Mouse (Mus musculus) liver, postnatal 0 days (tissue): ENCODE measurements around the gene Dysf. TPM values are rescaled to one million over a fixed set of nuclear protein-coding genes. Genes with fewer than 3 reads are reported as not detected.

ENCODE experiments used
- ATAC-seq: fragments of 200-750 bp; cut with Nextera tagmentation; 2 replicates; pipeline ENCODE4 v1.8.0; 2017; ENCODE audit warnings: mild to moderate bottlenecking, moderate library complexity
- DNase-seq: peaks from one replicate; pipeline ENCODE4 v3.0.0-alpha.2; 2016
- H3K27ac ChIP-seq: fragments of 300-500 bp; sonication (generic); 2 replicates; pipeline ENCODE4 v1.5.1; 2014; ENCODE audit warnings: antibody characterized with exemption, moderate library complexity, mild to moderate bottlenecking, low read depth
- H3K27me3 ChIP-seq: fragments of 300-500 bp; sonication (generic); 2 replicates; pipeline ENCODE4 v1.6.1; 2014; ENCODE audit warnings: low read length, control low read depth, mixed read lengths; ENCODE audit not compliant: insufficient read depth
- H3K36me3 ChIP-seq: fragments of 300-500 bp; sonication (generic); replicated peaks from 2 replicates; pipeline ENCODE4 v1.6.1; 2014; ENCODE audit warnings: mild to moderate bottlenecking, control low read depth, low read length, moderate library complexity, mixed read lengths; ENCODE audit not compliant: insufficient read depth
- H3K4me1 ChIP-seq: fragments of 300-500 bp; sonication (generic); 2 replicates; pipeline ENCODE4 v1.6.1; 2014; ENCODE audit warnings: antibody characterized with exemption, mild to moderate bottlenecking, control low read depth; ENCODE audit not compliant: insufficient read depth
- H3K4me2 ChIP-seq: fragments of 300-500 bp; sonication (generic); 2 replicates; pipeline ENCODE4 v1.6.1; 2014; ENCODE audit warnings: low read depth, mild to moderate bottlenecking, low read length, moderate library complexity, mixed read lengths
- H3K4me3 ChIP-seq: fragments of 300-500 bp; sonication (generic); 2 replicates; pipeline ENCODE4 v1.5.1; 2014; ENCODE audit warnings: low read depth, low read length
- H3K9ac ChIP-seq: fragments of 300-500 bp; sonication (generic); replicated peaks from 2 replicates; pipeline ENCODE4 v1.6.1; 2014; ENCODE audit warnings: mild to moderate bottlenecking, moderate library complexity
- H3K9me3 ChIP-seq: fragments of 300-500 bp; sonication (generic); 2 replicates; pipeline ENCODE4 v1.6.1; 2016; ENCODE audit warnings: mild to moderate bottlenecking, control low read depth, low read length, mixed read lengths
- CTCF ChIP-seq: sonication (generic); IDR thresholded peaks from 2 replicates; pipeline ENCODE4 v1.5.1; 2016; ENCODE audit warnings: antibody characterized with exemption, low read depth
- EP300 ChIP-seq: IDR thresholded peaks from 2 replicates; pipeline ENCODE4 v1.6.1; 2016; ENCODE audit warnings: antibody characterized with exemption, low read depth, mild to moderate bottlenecking
- WGBS: fragments of 180-500 bp; shearing (Covaris S2); extraction: QIAGEN DNeasy Blood & Tissue Kit; methylation state at CpG from one replicate; pipeline ENCODE4 v1.1.7; 2014; ENCODE audit not compliant: insufficient replicate concordance; 5-methylcytosine and 5-hydroxymethylcytosine counted together
- polyA plus RNA-seq: library from polyadenylated mRNA; unstranded; fragments of >200 nt; fragmentation: Nextera tagmentation; extraction: Ambion mirVana; gene quantifications from 2 replicates; pipeline ENCODE4 v1.2.1, GENCODE M21; 2015

Dysf gene
- polyA plus RNA-seq, 1 experiment from 2014 or later, result 2.7 TPM

GRCm38 (mm10) chr6:84233783-84234182 lies 225.4 kb downstream of the Dysf start:
- 47% methylated on average over 6 of the region's 6 CpGs for WGBS
- no peak for ATAC-seq
- H3K4me1 ChIP-seq, result no peaks in the 10 kb centered on the region
- no peaks in the 10 kb centered on the region for H3K27me3 ChIP-seq
- peak; percentile 64 for DNase-seq
- no peak overlapping the region for H3K27ac ChIP-seq
- H3K36me3 ChIP-seq, result no peaks in the 10 kb centered on the region
- H3K9ac ChIP-seq, result no peak overlapping the region
- TF ChIP-seq CTCF (no peak), EP300 (no peak)
- no peak overlapping the region for H3K4me3 ChIP-seq
- no peak overlapping the region for H3K4me2 ChIP-seq
- no peaks in the 10 kb centered on the region for H3K9me3 ChIP-seq

- Histone ChIP-seq H3K27me3 (no peaks in the 10 kb centered on the region), H3K4me1 (no peaks in the 10 kb centered on the region), H3K4me3 (no peak overlapping the region), H3K36me3 (no peaks in the 10 kb centered on the region), H3K4me2 (no peak overlapping the region), H3K9me3 (no peaks in the 10 kb centered on the region), H3K27ac (no peak overlapping the region), H3K9ac (no peak overlapping the region)
- no peak for DNase-seq
- no peak for ATAC-seq
- TF ChIP-seq CTCF (no peak), EP300 (no peak)
- 84% methylated on average over 2 of the region's 2 CpGs for WGBS
Observed at GRCm38 (mm10) chr6:84235365-84235764, 227.0 kb downstream of the Dysf start.

GRCm38 (mm10) chr6:84243385-84243784 lies 235.0 kb downstream of the Dysf start:
- DNase-seq (no peak), ATAC-seq (no peak)
- H3K4me1 ChIP-seq, result no peaks in the 10 kb centered on the region
- no peak for TF ChIP-seq EP300
- TF ChIP-seq CTCF, result no peak
- H3K9ac ChIP-seq, result no peak overlapping the region
- WGBS, result 71% methylated on average over 3 of the region's 3 CpGs
- H3K9me3 ChIP-seq, result no peaks in the 10 kb centered on the region
- no peak overlapping the region for H3K4me3 ChIP-seq
- H3K4me2 ChIP-seq, result no peak overlapping the region
- no peaks in the 10 kb centered on the region for H3K27me3 ChIP-seq
- H3K27ac ChIP-seq, result no peak overlapping the region
- no peaks in the 10 kb centered on the region for H3K36me3 ChIP-seq

GRCm38 (mm10) chr6:84246101-84246760 lies 237.8 kb downstream of the Dysf start:
- ATAC-seq (no peak), DNase-seq (no peak)
- Histone ChIP-seq H3K27ac (no peak overlapping the region), H3K9me3 (no peaks in the 10 kb centered on the region), H3K4me2 (no peak overlapping the region), H3K4me3 (no peak overlapping the region), H3K4me1 (no peaks in the 10 kb centered on the region), H3K36me3 (no peaks in the 10 kb centered on the region), H3K9ac (no peak overlapping the region), H3K27me3 (no peaks in the 10 kb centered on the region)
- TF ChIP-seq CTCF (no peak), EP300 (no peak)
- WGBS, result 68% methylated on average over 4 of the region's 4 CpGs

GRCm38 (mm10) chr6:84246979-84247378 lies 238.6 kb downstream of the Dysf start:
- no peak overlapping the region for H3K9ac ChIP-seq
- no peaks in the 10 kb centered on the region for H3K9me3 ChIP-seq
- H3K4me1 ChIP-seq, result no peaks in the 10 kb centered on the region
- no peak overlapping the region for H3K27ac ChIP-seq
- ATAC-seq (no peak), DNase-seq (no peak)
- TF ChIP-seq EP300 (no peak), CTCF (no peak)
- 62% methylated on average over 5 of the region's 5 CpGs for WGBS
- H3K4me3 ChIP-seq, result no peak overlapping the region
- no peaks in the 10 kb centered on the region for H3K36me3 ChIP-seq
- no peaks in the 10 kb centered on the region for H3K27me3 ChIP-seq
- H3K4me2 ChIP-seq, result no peak overlapping the region

Other genes starting within 250 kb of the Dysf start
- gene Ankrd53, start 245.9 kb upstream of the Dysf start, polyA plus RNA-seq, result not detected in 2 replicates
- 68.3 and 74.9 TPM in 2 replicates for gene Tex261, start 232.8 kb upstream of the Dysf start, polyA plus RNA-seq
- 20.4 and 20.9 TPM in 2 replicates for gene Nagk, start 213.6 kb upstream of the Dysf start, polyA plus RNA-seq
- 2.9 and 3.7 TPM in 2 replicates for gene Paip2b, start 176.8 kb upstream of the Dysf start, polyA plus RNA-seq
- 12.0 and 12.5 TPM in 2 replicates for gene Zfp638, start 141.5 kb upstream of the Dysf start, polyA plus RNA-seq